Mouse (Mus musculus): Measurements from ENCODE around the gene Kdm2b.

- TF ChIP-seq CTCF (IDR thresholded peaks at IDR 0.05; ENCODE audit: control insufficient read depth, insufficient read depth, low read length): no peak
- TF ChIP-seq POLR2A (IDR thresholded peaks at IDR 0.05; ENCODE audit: borderline replicate concordance, control insufficient read depth, low read depth, low read length): no peak
These were observed 39.2 kb downstream of the Kdm2b start for GRCm38 (mm10) chr5:122950329-122950953.
